Mouse (Mus musculus): ENCODE measurements at regions not wholly inside any gene's neighbourhood (a gene's known extent, or its start where the extent isn't known, plus 50 kb on each side); places are given as distances from the start of the nearest gene placed in this dataset.

DNA sequence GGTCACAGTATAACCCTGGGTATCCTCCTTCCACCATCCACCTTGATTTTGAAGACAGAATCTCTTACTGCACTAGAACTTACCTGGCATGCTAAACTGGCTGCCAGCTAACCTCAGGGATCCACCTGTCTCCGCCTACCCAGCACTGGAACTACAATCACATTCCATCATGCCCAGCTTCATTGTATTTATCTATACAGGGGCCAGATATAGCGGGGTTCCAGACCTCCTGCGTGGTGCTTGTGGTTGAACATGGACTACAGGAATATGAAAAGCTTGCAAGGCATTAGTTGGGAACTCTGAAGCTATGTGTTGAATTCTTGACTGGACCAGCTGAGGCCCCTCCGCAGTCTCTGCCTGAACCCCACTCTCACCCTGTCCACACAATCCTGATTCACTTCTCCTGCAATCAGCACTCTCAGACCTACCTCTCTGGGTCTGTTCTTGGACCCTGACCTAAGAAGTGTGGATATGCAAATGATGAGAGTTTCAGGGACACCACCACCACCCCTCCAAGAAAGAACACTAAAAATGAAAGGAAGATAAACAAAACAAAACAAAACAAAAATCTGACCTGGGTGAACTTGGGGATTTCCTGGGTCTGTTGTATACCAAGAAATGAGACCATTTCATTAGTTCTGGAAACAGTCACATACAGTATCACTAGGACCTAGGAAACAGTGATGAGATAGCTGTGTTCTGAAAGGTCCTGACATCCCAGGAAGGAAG, 216.4 kb upstream of the Hs6st1 start:
- no peak for TF ChIP-seq POLR2A (IDR thresholded peaks at IDR 0.05; ENCODE audit: insufficient read depth, low read depth, low read length)
- no peak for TF ChIP-seq CTCF (IDR thresholded peaks at IDR 0.05)

Measured in heart, adult 2 months (tissue).